Mouse (Mus musculus) embryo, embryonic 11 days (tissue): ENCODE data around the gene Sdc1.

Experiments
- DNase-seq: peaks from one replicate; pipeline ENCODE4 v3.0.0-alpha.2; 2015

The Sdc1 gene

GRCm38 (mm10) chr12:8770946-8771843, at the start of gene Sdc1:
TSS of gene Sdc1 (plus strand) at chr12:8771323.
- DNase-seq = peak; percentile 94

- DNase-seq = no peak
These were observed 44.2 kb upstream of the Sdc1 start for GRCm38 (mm10) chr12:8726890-8727289.

GRCm38 (mm10) chr12:8728739-8729138, 42.4 kb upstream of the Sdc1 start:
- no peak for DNase-seq

GRCm38 (mm10) chr12:8753654-8754053, 17.5 kb upstream of the Sdc1 start:
- DNase-seq = no peak

- no peak for DNase-seq
These were observed 17.0 kb upstream of the Sdc1 start for GRCm38 (mm10) chr12:8754116-8754515.

- no peak for DNase-seq
These were observed 13.1 kb upstream of the Sdc1 start for GRCm38 (mm10) chr12:8758029-8758428.

GRCm38 (mm10) chr12:8759115-8759514, 12.0 kb upstream of the Sdc1 start:
- no peak for DNase-seq

- no peak for DNase-seq
These were observed 11.3 kb upstream of the Sdc1 start for GRCm38 (mm10) chr12:8759779-8760178.

- no peak for DNase-seq
These were observed 10.6 kb upstream of the Sdc1 start for GRCm38 (mm10) chr12:8760561-8760960.

GRCm38 (mm10) chr12:8761058-8761457, 10.1 kb upstream of the Sdc1 start:
- DNase-seq = no peak

GRCm38 (mm10) chr12:8762667-8763066, 8.5 kb upstream of the Sdc1 start:
- peak; percentile 40 for DNase-seq

- DNase-seq = no peak
These were observed 6.7 kb upstream of the Sdc1 start for GRCm38 (mm10) chr12:8764221-8764930.

- peak; percentile 69 for DNase-seq
These were observed 789 bp downstream of the Sdc1 start for GRCm38 (mm10) chr12:8771844-8772380.

- DNase-seq = peak; percentile 78
These were observed 1.5 kb downstream of the Sdc1 start for GRCm38 (mm10) chr12:8772451-8773143.

- DNase-seq = no peak
These were observed 2.2 kb downstream of the Sdc1 start for GRCm38 (mm10) chr12:8773336-8773735.

- no peak for DNase-seq
These were observed 3.1 kb downstream of the Sdc1 start for GRCm38 (mm10) chr12:8774183-8774582.

GRCm38 (mm10) chr12:8776206-8776605, 5.1 kb downstream of the Sdc1 start:
- DNase-seq = no peak

GRCm38 (mm10) chr12:8776741-8777140, 5.6 kb downstream of the Sdc1 start:
- DNase-seq = no peak

- DNase-seq = no peak
These were observed 7.0 kb downstream of the Sdc1 start for GRCm38 (mm10) chr12:8778106-8778505.

GRCm38 (mm10) chr12:8779851-8780250, 8.7 kb downstream of the Sdc1 start:
- DNase-seq = no peak

- DNase-seq = no peak
These were observed 10.0 kb downstream of the Sdc1 start for GRCm38 (mm10) chr12:8781121-8781520.

GRCm38 (mm10) chr12:8781681-8782378, 10.7 kb downstream of the Sdc1 start:
- DNase-seq = no peak

GRCm38 (mm10) chr12:8782565-8782964, 11.4 kb downstream of the Sdc1 start:
- DNase-seq = no peak
